Mouse (Mus musculus) urinary bladder, postnatal 14 days (tissue): ENCODE data around the gene Slc9a1.

Experiments
- DNase-seq: peaks from one replicate; pipeline ENCODE4 v3.0.0; 2021; ENCODE audit warnings: low spot score

Slc9a1 gene

DNA sequence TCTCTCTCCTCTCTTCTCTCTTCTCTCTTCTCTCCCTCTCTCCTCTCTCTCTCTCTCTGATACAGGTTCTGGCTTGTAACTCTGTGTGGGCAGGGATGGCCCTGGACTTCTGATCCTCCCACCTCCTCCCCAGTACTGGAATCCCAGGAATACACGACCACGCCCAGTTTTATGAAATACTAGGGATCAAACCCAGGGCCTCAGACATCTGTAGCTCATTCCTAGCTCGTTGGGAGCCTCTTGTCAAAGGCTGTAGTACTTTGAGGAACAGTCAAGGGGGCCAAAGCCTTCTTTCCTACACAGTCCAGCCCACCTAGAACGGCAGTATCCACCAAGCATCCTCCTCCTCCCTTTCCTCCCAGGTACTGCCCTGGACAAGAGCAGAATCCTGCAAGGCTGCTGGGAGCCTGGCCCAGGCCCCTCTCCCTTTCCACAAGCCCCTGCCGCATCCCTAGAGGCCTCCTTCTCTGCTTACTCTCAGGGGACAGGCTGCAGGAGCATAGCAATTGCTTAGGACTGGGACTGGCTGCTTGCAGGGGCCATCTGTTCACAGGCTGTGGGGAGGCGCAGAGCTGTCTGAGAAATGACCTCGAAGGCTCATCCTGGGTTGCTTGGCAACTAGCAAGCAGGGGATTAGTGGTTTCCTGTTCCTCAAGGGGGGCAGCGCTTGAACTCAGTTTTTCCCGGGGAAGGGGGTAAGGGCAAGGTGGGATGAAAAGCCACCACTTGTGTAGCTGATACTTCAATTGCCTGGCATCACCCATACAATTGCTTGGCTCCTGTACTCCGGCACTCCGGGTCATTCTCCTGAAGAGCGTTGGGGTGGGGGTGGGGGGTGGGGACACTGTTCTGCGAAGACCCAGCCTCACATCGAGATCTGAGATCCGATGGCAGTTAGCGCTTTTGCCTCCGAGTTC is 70.2 kb downstream of the Slc9a1 start:
- no peak for DNase-seq

DNA sequence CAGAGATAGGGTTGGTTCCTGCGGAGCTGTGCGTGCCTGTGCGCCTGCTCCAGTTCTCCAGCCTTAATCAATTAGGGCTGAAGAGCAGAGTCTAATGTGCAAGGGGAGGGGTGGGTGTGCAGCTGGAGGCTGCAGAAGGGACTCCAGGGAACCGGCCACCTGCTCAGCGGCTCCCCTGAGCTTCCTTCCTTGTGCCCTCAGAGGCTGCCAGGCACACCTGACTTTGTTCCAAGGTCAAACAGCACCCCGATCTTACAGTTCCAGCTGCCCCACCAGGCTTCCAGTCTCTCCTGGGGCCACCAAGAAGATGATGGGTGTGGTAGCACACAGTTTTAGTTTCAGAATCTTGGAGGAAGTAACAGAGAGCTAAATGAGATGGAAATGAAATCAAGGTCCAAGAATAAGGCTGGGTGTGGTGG is 70.9 kb downstream of the Slc9a1 start:
- DNase-seq = no peak

DNA sequence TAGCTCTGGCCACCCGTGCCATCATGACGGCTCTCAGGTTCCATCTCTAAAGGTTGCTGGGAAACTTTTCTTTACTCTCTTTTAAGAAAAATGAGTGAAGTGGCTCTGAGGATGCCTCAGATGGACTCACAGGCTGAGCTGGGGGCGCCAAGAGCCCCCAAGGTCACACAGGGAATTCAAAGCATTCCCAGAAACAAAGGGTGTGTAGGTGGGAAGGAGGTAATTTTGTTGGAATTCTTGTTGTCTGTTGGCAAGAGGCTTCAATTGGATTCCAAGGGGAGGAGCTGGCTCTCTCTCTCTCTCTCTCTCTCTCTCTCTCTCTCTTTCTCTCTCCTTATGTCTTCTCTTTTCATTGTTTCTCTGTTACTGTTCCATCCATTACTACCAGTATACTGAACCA is 72.7 kb downstream of the Slc9a1 start:
- no peak for DNase-seq

DNA sequence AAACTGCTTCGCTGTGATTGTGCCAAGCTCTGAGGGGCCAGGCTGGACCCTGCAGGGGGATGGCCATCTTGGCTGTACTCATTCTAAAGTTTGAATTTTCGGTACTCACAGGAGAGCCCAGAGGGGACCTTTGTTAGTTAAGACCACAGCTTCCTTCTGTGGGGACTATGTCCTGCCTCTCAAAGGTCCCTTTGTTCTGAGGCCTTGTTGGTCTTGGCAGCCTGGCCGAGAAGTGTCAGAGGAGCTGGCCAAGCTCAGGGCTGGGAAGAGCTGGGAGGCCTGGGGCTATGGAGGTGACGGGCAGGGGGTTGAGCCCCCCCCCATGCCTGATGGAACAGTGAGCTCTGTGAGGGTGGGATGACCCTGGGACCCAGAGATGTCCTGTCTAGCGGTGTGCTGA is 73.6 kb downstream of the Slc9a1 start:
- DNase-seq = no peak

DNA sequence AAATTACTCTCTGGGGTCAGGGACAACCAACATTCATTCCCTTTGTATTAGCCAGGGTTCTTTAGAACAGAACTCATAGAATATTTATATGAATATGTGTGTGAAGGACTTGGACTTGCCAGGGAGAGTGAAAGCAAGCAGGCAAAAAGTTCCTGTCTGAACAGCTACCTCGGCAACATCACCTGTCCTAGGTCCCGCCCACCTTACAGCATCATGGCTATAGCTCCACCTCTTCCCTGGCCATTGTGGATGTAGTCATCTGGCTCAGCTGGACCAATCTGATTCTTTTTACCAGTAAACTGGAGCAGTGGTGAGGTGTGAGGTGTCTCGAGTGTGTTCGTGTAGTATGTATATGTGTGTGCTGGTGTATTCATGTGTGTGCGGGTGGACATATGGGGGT is 76.2 kb downstream of the Slc9a1 start:
- no peak for DNase-seq

DNA sequence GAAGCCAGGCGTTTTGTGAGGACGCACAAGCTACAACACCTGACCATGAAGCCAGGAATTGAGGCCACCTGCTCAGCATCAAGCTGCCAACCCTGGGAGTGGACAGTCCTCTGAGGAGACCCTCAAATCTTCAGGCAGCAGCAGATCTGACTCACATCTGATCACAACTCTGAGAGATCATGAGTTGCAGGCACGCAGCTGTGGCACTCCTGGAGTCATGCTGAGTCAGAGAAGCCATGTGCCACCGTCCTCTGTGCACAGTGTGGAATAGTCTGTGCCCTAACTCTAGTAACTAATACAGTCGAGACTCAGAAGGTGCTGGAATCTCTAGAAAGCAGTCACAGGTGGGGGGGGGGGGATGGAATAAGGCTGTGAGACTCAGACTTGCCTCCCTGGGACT is 77.9 kb downstream of the Slc9a1 start:
- no peak for DNase-seq

DNA sequence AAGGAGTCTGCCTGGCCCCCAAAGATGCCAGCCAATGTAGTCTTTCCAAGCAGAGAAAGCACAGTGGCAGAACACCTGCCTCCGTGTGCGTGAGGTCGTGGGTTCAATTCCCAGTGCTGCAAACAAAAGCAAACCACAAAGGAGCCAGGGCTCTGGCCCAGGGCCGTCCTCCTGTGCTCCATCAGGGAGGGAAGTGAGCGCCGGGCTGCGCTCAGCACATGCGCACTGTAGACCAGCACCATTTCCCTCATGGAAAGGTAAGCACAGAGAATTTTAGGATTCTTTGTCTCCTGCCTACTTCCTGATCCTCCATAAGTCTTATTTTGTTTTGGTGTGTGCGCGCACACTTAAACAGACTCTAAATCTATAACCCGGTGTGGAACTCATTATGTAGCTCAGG is 78.5 kb downstream of the Slc9a1 start:
- DNase-seq = no peak

DNA sequence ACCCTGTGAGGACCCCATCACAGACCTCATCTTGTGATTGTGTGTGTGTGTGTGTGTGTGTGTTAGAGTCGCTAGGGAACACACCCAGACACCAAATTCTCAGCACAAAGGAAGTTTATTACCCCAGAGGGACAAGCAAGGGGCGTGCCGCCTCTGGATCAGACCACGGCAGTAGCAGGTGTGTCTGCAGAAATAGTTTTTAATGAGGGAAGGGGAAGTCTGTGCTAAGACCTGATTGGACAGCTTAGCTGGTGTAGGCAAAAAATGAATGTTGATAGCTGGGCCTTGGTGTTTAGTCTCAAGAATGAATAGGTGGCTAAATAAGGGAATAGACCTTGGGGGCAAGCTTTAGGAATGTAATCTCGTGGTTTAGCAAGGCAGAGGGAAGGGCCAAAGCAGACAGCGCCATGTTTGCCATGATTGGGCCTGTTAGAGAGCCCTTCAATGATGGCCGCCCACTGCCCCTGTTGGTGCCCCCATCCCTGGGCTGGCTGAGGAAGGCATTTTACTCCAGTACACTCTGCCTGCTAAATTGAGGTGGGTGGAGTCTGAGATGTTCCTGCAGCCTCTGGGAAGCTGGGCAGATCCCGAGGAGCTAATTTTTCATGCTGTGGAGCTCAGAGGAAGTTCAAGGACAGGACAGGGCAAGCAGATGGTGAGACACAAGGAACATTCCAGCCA is 79.3 kb downstream of the Slc9a1 start:
- DNase-seq = no peak

DNA sequence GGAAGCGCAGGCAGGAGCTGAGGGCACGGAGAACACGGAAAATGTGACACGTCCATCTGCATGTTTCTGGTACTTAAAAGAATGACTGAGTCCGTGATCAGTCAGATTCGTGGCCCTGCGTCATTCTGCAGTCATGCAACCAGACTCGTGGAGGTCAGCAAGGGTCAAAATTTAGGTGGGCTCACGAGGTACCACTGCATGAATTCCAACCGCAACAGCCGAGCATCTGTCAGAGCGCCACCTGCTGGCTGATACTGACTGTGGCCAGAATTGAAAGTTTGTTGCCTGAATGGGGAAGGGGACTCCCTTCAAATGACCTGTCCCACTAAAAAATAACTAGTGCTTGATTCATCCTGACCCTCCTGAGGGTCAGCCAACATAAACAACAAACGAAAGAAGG is 80.2 kb downstream of the Slc9a1 start:
- DNase-seq = peak; percentile 47

DNA sequence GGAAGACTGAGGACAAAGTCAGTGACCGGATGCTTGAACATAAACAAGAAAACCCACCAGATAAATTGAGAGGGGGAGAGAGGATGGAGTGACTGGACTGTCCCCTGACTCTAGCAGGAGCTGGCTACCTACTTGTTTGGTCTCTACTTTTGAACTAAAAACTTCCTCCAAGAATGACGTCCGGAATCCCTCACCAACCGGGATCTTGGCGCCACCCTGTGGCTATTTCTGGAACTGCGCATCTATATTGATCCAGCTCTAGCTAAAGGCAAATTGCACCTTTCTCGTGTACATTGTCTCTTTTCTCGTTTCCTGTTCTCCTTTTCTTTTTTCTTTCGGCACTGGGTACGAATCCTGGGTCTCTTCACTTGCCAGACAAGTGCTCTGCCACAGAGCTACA is 82.0 kb downstream of the Slc9a1 start:
- peak; percentile 91 for DNase-seq

DNA sequence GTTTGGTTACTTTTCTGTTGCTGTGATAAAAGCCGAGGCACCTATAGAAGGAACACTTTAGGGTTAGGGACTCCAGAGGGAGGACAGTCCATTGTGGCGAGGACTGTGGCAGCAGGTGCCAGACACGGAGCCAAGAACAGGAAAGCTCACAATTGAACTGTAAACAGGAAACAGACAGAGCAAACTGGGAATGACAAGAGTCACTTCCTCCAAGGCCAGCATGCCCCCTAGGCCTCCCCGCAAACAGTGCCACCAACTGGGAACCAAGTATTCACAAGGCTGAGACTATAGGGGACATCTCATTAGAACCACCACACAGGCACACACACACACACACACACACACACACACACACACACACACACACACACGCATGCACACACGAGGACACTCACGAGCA is 82.9 kb downstream of the Slc9a1 start:
- no peak for DNase-seq

DNA sequence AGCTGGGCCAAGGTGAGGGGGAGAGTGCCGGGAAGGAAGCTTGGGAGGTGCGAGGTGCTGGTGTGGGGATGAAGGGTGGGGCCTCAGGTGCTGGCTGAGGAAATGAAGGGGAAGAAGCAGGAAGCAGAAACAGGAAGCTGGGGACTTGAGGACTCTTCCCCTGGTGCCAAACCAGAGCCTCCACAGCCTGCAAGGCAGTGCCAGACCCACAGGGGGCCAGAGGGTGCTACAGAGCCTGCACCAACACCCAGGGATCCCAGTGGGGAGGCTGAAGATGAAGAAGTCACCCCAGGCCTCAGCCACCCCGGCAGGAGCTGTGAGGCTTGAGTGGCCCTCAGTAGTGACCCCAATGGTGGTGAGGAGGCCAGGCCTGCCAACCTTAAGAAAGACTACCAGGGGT is 88.5 kb downstream of the Slc9a1 start:
- DNase-seq = no peak

DNA sequence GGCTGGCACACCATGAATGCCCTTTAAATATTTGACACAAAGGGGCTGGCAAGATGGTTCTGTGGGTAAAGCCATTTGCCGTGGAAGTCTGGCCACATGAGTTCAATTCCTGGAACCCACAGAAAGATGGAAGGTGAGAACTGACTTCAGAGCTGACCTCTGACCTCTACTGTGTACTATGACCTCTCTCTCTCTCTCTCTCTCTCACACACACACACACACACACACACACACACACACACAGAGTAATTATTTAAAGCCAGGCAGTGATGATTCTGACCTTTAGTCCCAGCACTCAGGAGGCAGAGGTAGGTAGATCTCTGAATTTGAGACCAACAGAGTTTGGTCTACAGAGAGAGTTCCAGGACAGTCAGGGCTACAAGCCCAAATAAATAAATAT is 90.5 kb downstream of the Slc9a1 start:
- no peak for DNase-seq

DNA sequence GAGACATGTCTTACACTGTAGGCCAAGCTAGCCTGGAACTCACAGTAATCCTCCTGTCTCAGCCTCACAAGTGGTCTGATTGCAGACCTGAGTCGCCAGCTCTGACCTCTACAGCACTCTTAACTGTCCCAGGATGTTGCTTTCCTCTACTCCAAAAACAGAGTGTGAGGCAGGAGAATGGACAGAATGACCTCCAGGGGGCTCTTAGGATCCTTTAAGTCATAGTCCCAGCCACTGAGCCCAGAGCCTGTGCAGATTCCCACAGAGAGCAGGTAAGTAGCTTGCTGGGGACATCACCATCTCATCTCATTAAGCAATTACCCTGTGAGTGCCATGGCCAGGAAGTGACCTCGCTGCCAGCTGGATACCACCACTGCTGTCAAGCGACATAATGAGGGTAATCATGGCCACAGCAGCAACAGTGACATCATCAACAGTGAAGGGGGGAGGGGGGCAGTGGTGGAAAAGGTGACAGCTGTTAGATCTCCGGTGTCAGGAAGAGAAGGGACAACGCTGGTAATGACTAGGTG is 91.4 kb downstream of the Slc9a1 start:
- no peak for DNase-seq

DNA sequence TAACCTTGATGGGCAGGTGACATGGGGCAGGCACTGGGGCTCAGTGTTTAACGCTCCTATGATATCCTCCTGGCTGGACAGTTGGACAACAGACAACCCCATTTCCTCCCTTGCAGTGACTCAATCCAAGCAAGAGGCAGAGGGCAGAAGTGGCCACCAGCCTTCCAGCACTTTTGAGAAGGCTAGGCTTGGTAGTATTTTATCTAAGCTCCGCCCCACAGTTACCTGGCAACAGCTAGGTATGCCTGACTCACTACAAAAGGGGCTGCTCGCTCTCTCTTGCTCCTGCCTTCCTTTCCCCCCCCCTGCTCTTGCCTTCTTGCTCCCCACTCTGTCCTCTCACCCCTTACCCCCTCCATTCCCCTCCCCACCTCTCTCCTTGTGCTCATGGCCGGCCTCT is 91.9 kb downstream of the Slc9a1 start:
- no peak for DNase-seq

DNA sequence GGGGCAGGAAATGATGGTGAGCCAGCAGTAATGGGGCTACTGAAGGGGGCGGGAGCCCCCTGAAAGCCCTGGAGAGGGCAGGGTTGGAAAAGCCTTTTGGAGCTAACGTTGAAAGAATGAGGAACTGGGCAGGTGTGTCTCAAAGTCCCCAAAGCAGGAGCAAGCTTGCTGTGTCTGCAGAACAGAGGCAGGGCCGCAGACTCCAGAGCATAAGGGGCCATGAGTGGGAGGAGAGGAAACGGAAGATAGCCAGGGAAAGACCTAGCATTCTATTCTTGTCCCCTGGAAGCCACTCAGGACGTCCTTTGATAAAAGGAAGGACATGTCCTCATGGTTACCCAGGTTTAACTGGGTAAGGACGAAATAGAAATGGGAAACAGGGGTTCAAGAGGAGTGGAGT is 93.7 kb downstream of the Slc9a1 start:
- DNase-seq = no peak

DNA sequence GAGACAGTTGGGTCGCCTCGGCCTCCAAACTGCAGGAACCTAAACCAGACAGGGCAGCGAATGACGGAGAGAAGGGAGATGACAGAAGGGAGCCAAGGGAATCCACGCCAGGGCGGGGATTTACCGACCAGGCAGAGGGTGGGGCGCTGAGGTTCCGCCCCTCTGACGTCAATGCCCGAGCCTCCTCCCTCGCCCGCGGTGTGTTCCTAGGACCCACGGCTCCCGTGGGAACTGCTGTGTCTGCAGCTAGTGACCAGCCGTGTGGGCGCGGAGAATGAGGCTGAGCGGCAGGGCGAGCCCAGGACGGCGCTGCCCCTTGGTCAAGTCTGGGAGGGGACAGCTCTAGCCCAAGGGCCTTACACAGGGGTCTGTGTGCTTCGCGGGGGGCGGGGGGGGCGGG is 98.6 kb downstream of the Slc9a1 start:
- DNase-seq = peak; percentile 85

DNA sequence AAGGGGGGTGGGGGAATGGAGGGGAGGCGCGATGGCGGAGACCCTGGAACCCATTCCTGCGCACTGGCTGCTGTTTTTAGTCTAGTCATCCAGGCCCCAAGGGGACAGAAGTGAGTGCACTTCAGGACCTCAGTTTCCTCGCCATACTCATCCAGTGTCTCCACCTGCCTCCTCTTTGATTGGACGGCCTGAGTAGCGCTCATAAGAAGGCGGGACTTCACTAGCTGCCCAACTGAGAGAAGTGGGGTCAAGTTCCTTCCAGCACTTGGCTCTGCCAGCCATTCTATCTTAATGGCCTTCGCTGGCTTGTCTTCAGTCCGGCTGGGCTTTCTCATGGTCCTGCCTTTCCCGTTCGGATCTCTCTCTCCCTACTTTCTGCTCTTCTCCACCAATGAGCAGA is 99.6 kb downstream of the Slc9a1 start:
- DNase-seq = no peak

DNA sequence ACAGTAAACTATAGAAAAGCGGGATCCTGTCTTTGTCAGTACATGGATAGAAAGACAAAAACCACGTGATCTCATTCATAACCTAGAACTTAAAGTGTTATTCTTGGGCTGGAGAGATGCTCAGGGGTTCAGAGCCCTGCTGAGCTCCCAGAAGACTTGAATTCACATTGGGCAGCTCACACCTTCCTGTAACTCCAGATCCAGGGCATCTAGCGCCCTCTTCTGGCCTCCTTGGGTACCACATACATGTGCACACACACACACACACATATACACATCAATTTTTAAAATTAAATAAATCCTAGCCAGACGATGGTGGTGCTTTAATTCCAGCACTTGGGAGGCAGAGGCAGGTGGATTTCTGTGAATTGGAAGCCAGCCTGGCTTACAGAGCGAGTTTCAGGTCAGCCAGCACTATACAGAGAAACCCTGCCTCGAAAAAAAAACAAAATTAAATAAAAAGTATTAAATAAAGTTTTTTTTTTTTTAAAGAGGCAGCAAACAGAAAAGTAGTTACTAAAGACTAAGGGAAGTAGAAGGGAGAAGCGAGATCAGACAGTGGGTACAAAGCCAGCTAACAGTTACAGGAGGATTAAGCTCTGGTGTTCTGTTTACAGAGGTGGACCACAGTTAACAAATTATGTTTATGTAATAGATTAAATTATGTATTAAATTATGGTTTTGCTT is 101.8 kb downstream of the Slc9a1 start:
- DNase-seq = no peak
